Mouse (Mus musculus) monocyte, adult 5-6 weeks (primary cell): ENCODE measurements at regions not wholly inside any gene's neighbourhood (a gene's known extent, or its start where the extent isn't known, plus 50 kb on each side); places are given as distances from the start of the nearest gene placed in this dataset.
"Not testable (repeated sequence)": the region's sequence is repeated elsewhere in the genome, so short reads cannot be mapped to it uniquely, and the experiment has no call there.

Experiments used
- ATAC-seq: fragments of 153-309, 156-312 bp; replicated peaks from 2 replicates; pipeline ENCODE4 v1.8.0; 2017; ENCODE audit warnings: mild to moderate bottlenecking; ENCODE audit not compliant: low TSS enrichment, insufficient number of reproducible peaks, severe bottlenecking, poor library complexity, low FRiP score

GRCm38 (mm10) chr1:149129767-149130287, 831.3 kb downstream of the Pla2g4a start:
- no peak for ATAC-seq

- no peak for ATAC-seq
Observed at GRCm38 (mm10) chr1:149129138-149129537, 832.0 kb downstream of the Pla2g4a start.

GRCm38 (mm10) chr1:149127709-149128108, 833.4 kb downstream of the Pla2g4a start:
- ATAC-seq = no peak

GRCm38 (mm10) chr1:149103396-149103795, 857.7 kb downstream of the Pla2g4a start:
- ATAC-seq = no peak

GRCm38 (mm10) chr1:149097426-149097825, 863.7 kb downstream of the Pla2g4a start:
- no peak for ATAC-seq

- no peak for ATAC-seq
Observed at GRCm38 (mm10) chr1:149074681-149075080, 886.4 kb downstream of the Pla2g4a start.

- no peak for ATAC-seq
Observed at GRCm38 (mm10) chr1:149069570-149069969, 891.5 kb downstream of the Pla2g4a start.

- not testable (repeated sequence) for ATAC-seq
Observed at GRCm38 (mm10) chr1:149063011-149063410, 898.1 kb downstream of the Pla2g4a start.

- ATAC-seq = no peak
Observed at GRCm38 (mm10) chr1:149038188-149038967, 922.7 kb downstream of the Pla2g4a start.

- no peak for ATAC-seq
Observed at GRCm38 (mm10) chr1:149028316-149028715, 932.8 kb downstream of the Pla2g4a start.

GRCm38 (mm10) chr1:149021734-149022133, 939.4 kb downstream of the Pla2g4a start:
- no peak for ATAC-seq

GRCm38 (mm10) chr1:149021273-149021672, 939.8 kb downstream of the Pla2g4a start:
- no peak for ATAC-seq

- no peak for ATAC-seq
Observed at GRCm38 (mm10) chr1:149014559-149014958, 946.5 kb downstream of the Pla2g4a start.

GRCm38 (mm10) chr1:149010767-149011166, 950.3 kb downstream of the Pla2g4a start:
- ATAC-seq = no peak

- no peak for ATAC-seq
Observed at GRCm38 (mm10) chr1:149000092-149000491, 961.0 kb downstream of the Pla2g4a start.

- no peak for ATAC-seq
Observed at GRCm38 (mm10) chr1:148993586-148993985, 967.5 kb downstream of the Pla2g4a start.

- ATAC-seq = no peak
Observed at GRCm38 (mm10) chr1:148977377-148977776, 983.7 kb downstream of the Pla2g4a start.

GRCm38 (mm10) chr1:148965358-148965757, 995.7 kb downstream of the Pla2g4a start:
- ATAC-seq = no peak

- ATAC-seq = no peak
Observed at GRCm38 (mm10) chr1:148934366-148934765, 1026.7 kb downstream of the Pla2g4a start.

GRCm38 (mm10) chr1:148924506-148924905, 1036.6 kb downstream of the Pla2g4a start:
- no peak for ATAC-seq
